In genomic region chr3:89430171-89431159, GRCm38 (mm10) we compare ENCODE assay signal across 8 mouse cellular contexts. TPM values are rescaled to one million over a fixed set of nuclear protein-coding genes. Genes with fewer than 3 reads are reported as not detected.
A peak's percentile ranks its signal among the peaks of the same experiment; 100 is the strongest.
DNase-seq lines count a peak whose midpoint lies in the region; ATAC-seq lines count a peak whose summit lies in the region.

Gene Pygo2 (plus strand): TSS chr3:89430214.

- DNase-seq in NIH3T3 (ENCODE audit: low read depth): peak; percentile 98
- peak; percentile 96 to 98 for DNase-seq in cerebellum, postnatal 10 days
- peak; percentile 92 to 93 for DNase-seq in frontal cortex, postnatal 14 days (ENCODE audit: low spot score in 2 of 2)
- DNase-seq in layer of hippocampus, postnatal 36 days: peak; percentile 96
- peak; percentile 97 for DNase-seq in lung, postnatal 36 days
- peak; percentile 97 for DNase-seq in retina, postnatal 1 day
- peak; percentile 89 to 95 for DNase-seq in urinary bladder, adult 18-20 months (ENCODE audit: low spot score in 2 of 2)

- H3K9ac ChIP-seq in hindbrain, embryonic 13.5 days: peak within 1 kb of the TSS; percentile 97

- peak; percentile 98 for ATAC-seq in hindbrain, embryonic 13.5 days (ENCODE audit: low FRiP score)

- peak within 1 kb of the TSS; percentile 93 for H3K27ac ChIP-seq in hindbrain, embryonic 13.5 days

- H3K4me1 ChIP-seq in hindbrain, embryonic 13.5 days (replicated peaks): peaks cover 26% of the 10 kb centered on the region

- H3K4me3 ChIP-seq in hindbrain, embryonic 13.5 days: peak within 1 kb of the TSS; percentile 97

- WGBS in hindbrain, embryonic 13.5 days: 3% methylated on average over 63 of the region's 68 CpGs

- peak within 1 kb of the TSS; percentile 87 for H3K4me2 ChIP-seq in hindbrain, embryonic 13.5 days

- no peaks in the 10 kb centered on the region for H3K27me3 ChIP-seq in hindbrain, embryonic 13.5 days

- H3K36me3 ChIP-seq in hindbrain, embryonic 13.5 days: peaks cover 43% of the 10 kb centered on the region

- H3K9me3 ChIP-seq in hindbrain, embryonic 13.5 days: no peaks in the 10 kb centered on the region

RNA-seq across cellular contexts. Expression of gene Pygo2, which starts in this region (rescaled TPM):
- 38.7 and 42.0 TPM in 2 replicates for polyA plus RNA-seq in hindbrain, embryonic 13.5 days (2015; fragmentation: Nextera tagmentation; extraction: Ambion mirVana)
- total RNA-seq in layer of hippocampus, postnatal 36 days (2021): 10 to 100 TPM; 59.4 to 64.8 TPM

Comparison
In these comparisons a context has a peak if more than half of its experiments do, and no peak if none do; other contexts are left out.
1. Peak in every context shown above with its lines: DNase-seq, ATAC-seq, H3K4me3 ChIP-seq and H3K27ac ChIP-seq.